Mouse (Mus musculus): ENCODE measurements around the gene Tmem212.

Tmem212 gene

GRCm38 (mm10) chr3:27898178-27898577, 2.0 kb upstream of the Tmem212 start:
- DNase-seq = no peak

- DNase-seq = no peak
Measured at GRCm38 (mm10) chr3:27886578-27886977, 9.6 kb downstream of the Tmem212 start.

GRCm38 (mm10) chr3:27885585-27885984, 10.6 kb downstream of the Tmem212 start:
- no peak for DNase-seq

- DNase-seq = no peak
Measured at GRCm38 (mm10) chr3:27881897-27882835, 14.0 kb downstream of the Tmem212 start.

GRCm38 (mm10) chr3:27878854-27879610, 17.1 kb downstream of the Tmem212 start:
- no peak for DNase-seq

GRCm38 (mm10) chr3:27873268-27874073, 22.7 kb downstream of the Tmem212 start:
- no peak for DNase-seq

GRCm38 (mm10) chr3:27872429-27872828, 23.7 kb downstream of the Tmem212 start:
- DNase-seq = no peak

- no peak for DNase-seq
Measured at GRCm38 (mm10) chr3:27871891-27872290, 24.3 kb downstream of the Tmem212 start.

GRCm38 (mm10) chr3:27871371-27871770, 24.8 kb downstream of the Tmem212 start:
- DNase-seq = no peak

- no peak for DNase-seq
Measured at GRCm38 (mm10) chr3:27868681-27869080, 27.5 kb downstream of the Tmem212 start.

GRCm38 (mm10) chr3:27867731-27868130, 28.4 kb downstream of the Tmem212 start:
- no peak for DNase-seq

- DNase-seq = peak in 1 of 2 experiments; percentile 12
Measured at GRCm38 (mm10) chr3:27862821-27863740, 33.1 kb downstream of the Tmem212 start.

GRCm38 (mm10) chr3:27861601-27862000, 34.6 kb downstream of the Tmem212 start:
- peak; percentile 10 to 13 for DNase-seq

- DNase-seq = no peak
Measured at GRCm38 (mm10) chr3:27861086-27861485, 35.1 kb downstream of the Tmem212 start.

GRCm38 (mm10) chr3:27859161-27859561, 37.0 kb downstream of the Tmem212 start:
- DNase-seq = no peak

GRCm38 (mm10) chr3:27858441-27859115, 37.6 kb downstream of the Tmem212 start:
- no peak for DNase-seq

GRCm38 (mm10) chr3:27856288-27856687, 39.9 kb downstream of the Tmem212 start:
- DNase-seq = no peak

- no peak for DNase-seq
Measured at GRCm38 (mm10) chr3:27854431-27855180, 41.6 kb downstream of the Tmem212 start.

- no peak for DNase-seq
Measured at GRCm38 (mm10) chr3:27843266-27843665, 52.9 kb downstream of the Tmem212 start.

- DNase-seq = no peak
Measured at GRCm38 (mm10) chr3:27842856-27843255, 53.3 kb downstream of the Tmem212 start.
